Mouse (Mus musculus) olfactory bulb, adult 2 months (tissue): ENCODE results near the gene Ppm1j. TPM values are rescaled to one million over a fixed set of nuclear protein-coding genes. Genes with fewer than 3 reads are reported as not detected.
A peak's percentile ranks its signal among the peaks of the same experiment; 100 is the strongest.

ENCODE experiments used
- H3K27ac ChIP-seq: fragments of 200-500 bp; 2 replicates; pipeline ENCODE4 v1.5.1; 2012; ENCODE audit warnings: low read depth, low read length; ENCODE audit not compliant: insufficient read depth
- H3K4me1 ChIP-seq: fragments of 200-500 bp; 2 replicates; pipeline ENCODE4 v1.6.1; 2012; ENCODE audit warnings: low read length; ENCODE audit not compliant: control insufficient read depth, insufficient read depth
- H3K4me3 ChIP-seq: fragments of 200-500 bp; 2 replicates; pipeline ENCODE4 v1.5.1; 2012; ENCODE audit warnings: mild to moderate bottlenecking, low read depth, low read length, moderate library complexity; ENCODE audit not compliant: insufficient read depth
- CTCF ChIP-seq: fragments of 200-500 bp; IDR thresholded peaks from 2 replicates; pipeline ENCODE4 v1.5.1; 2012; ENCODE audit warnings: low read depth, mild to moderate bottlenecking, low read length, moderate library complexity; ENCODE audit not compliant: insufficient read depth
- POLR2A ChIP-seq: fragments of 200-500 bp; IDR thresholded peaks from 2 replicates; pipeline ENCODE4 v1.6.1; 2012; ENCODE audit warnings: mild to moderate bottlenecking, low read depth, low read length, moderate library complexity; ENCODE audit not compliant: insufficient read depth
- WGBS: fragments of 180-500 bp; shearing (Covaris S2); methylation state at CpG from one replicate; pipeline ENCODE4 v1.1.7; 2018; 5-methylcytosine and 5-hydroxymethylcytosine counted together
- polyA plus RNA-seq: library from polyadenylated mRNA; stranded (reverse); fragments of >200 nt; gene quantifications from 2 replicates; pipeline ENCODE4 v1.2.4, GENCODE M21; 2012; ENCODE audit warnings: low replicate concordance; ENCODE audit not compliant: missing spikeins, insufficient read depth, insufficient read length

Ppm1j gene
- polyA plus RNA-seq, 1 experiment, result not detected

DNA sequence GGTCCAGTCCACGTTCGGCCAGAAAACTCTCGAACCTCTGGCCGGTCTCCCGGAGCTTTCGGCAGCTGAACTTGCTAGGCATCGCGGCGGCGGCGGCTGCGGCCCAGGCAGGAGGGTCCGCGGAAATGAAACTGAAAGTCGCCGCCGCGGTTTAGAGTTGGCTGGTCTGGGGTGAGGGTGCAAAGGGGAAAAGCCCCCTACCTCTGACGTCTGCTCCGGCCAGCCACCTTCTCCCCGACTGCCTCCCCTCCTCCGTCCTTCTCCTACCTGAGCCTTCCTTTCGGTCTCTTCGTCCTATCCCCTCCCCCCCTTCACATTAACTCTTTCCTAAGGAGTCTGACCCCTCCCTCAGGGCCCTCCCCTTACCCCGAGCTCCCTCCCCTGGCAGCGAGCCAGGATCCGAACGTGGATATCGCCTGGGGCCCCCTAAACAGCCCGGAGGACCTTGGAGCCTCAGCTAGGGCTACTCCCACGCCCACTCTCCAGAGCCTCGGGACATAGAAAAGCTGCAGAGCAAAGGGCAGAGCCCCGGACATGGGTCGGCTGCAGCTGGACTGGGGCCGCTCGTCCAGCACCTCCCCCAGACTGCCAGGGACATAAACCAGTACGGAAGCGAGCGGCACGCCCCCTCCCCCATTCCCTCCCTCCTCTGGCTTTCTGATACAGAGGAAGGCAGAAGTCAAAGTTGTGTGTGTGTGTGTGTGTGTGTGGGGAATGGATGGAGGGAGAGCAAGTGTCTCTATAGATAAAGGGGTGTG lies 37.3 kb downstream of the Ppm1j start, which contains the start of gene Mov10:
Mov10 (minus strand) TSS at position 573 of the 758 bp plus-strand sequence.
- under 1% methylated on average over 40 of the region's 40 CpGs for WGBS
- TF ChIP-seq CTCF (no peak), POLR2A (no peak)
- peak within 1 kb of the TSS; percentile 84 for H3K4me3 ChIP-seq
- H3K27ac ChIP-seq, result peak within 1 kb of the TSS; percentile 42; the same call in 1 of the 2 replicates
- H3K4me1 ChIP-seq, result peaks cover 4% of the 10 kb centered on the region; the same call in 1 of the 2 replicates

DNA sequence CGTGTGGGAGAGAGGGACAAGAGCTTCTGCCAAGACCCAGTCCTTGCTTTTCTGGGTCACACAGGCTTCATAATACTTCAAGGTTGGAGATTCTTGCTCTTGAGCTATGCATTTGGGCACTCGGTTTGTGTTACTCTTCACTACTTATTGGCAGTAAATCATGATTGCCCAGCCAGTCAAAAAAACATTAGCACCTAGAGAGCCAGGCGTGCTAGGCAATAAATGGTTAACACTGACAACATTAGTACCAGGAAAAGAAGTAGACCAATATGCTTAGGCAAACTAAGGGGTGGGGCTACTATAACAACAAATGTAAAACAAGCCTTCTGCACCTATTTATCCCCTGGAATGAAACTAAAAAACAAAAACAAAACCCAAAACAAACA lies 37.9 kb downstream of the Ppm1j start:
- Histone ChIP-seq H3K27ac (no peak overlapping the region), H3K4me3 (peak overlapping the region; percentile 84), H3K4me1 (peaks cover 4% of the 10 kb centered on the region; the same call in 1 of the 2 replicates)
- no peak for TF ChIP-seq POLR2A
- no peak for TF ChIP-seq CTCF
- WGBS, result 11% methylated on average over 3 of the region's 3 CpGs

DNA sequence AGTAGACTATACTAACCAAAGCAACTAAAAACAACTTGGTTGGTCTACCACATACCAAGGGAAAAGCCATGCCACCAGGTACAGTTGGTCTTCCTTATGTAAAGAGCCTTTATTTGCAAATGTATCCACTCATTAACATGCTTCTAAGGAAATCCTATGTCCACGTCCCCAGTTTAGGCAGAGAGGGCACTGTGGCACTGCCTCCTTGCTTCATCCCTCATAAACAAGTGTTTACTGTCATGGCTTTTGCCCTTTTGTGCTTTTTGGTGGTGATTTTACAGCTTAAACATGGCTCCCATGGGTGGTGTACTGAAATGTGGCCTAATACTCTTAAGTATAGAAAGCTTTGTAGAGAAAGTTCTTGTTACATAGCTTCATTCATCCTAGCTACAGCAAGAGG lies 39.6 kb downstream of the Ppm1j start:
- 46% methylated on average over 1 of the region's 1 CpGs for WGBS
- no peak overlapping the region for H3K4me3 ChIP-seq
- H3K4me1 ChIP-seq, result peaks cover 4% of the 10 kb centered on the region; the same call in 1 of the 2 replicates
- no peak for TF ChIP-seq CTCF
- no peak for TF ChIP-seq POLR2A
- no peak overlapping the region for H3K27ac ChIP-seq

DNA sequence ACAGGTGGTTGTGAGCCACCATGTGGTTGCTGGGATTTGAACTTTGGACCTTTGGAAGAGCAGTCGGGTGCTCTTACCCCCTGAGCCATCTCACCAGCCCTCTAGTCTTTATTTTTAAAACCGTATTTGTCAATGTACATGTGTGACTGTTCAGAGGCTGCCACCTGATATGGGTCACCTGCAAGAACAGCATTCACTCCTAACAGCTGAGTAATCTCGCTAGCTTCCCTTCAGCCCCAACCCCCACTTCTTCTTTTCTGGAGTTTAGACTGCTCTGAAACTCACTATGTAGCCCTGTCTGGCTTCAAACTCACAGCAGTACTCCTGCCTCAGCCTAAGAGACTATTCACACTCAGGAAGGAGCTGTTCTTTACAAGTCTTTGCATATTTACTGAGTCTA lies 41.6 kb downstream of the Ppm1j start:
- TF ChIP-seq CTCF (no peak), POLR2A (no peak)
- Histone ChIP-seq H3K27ac (no peak overlapping the region), H3K4me3 (no peak overlapping the region), H3K4me1 (peaks cover 4% of the 10 kb centered on the region; the same call in 1 of the 2 replicates)
- 93% methylated on average over 3 of the region's 3 CpGs for WGBS

Other genes starting within 250 kb of the Ppm1j start
- not detected in 2 replicates for gene Slc16a1, start 142.4 kb upstream of the Ppm1j start, polyA plus RNA-seq
- gene Fam19a3, start 784 bp downstream of the Ppm1j start, polyA plus RNA-seq, result not detected in 2 replicates
- gene Rhoc, start 7.3 kb downstream of the Ppm1j start, polyA plus RNA-seq, result not detected in 2 replicates
- not detected in 2 replicates for gene Mov10, start 37.5 kb downstream of the Ppm1j start, polyA plus RNA-seq
- gene St7l, start 82.9 kb downstream of the Ppm1j start, polyA plus RNA-seq, result not detected in 2 replicates
- 996 TPM in 1 of 2 replicates, not detected in the other for gene Capza1, start 83.4 kb downstream of the Ppm1j start, polyA plus RNA-seq
- not detected in 2 replicates for gene Wnt2b, start 180.9 kb downstream of the Ppm1j start, polyA plus RNA-seq